Comparison of ENCODE assay signal across 15 mouse cellular contexts in genomic region chr8:126256585-126257391, GRCm38 (mm10). TPM values are rescaled to one million over a fixed set of nuclear protein-coding genes. Genes with fewer than 3 reads are reported as not detected.
DNase-seq lines count a peak whose midpoint lies in the region; ATAC-seq and TF ChIP-seq lines count a peak whose summit lies in the region.
"Had no signal": no experiment of that assay in that cellular context is flagged by ENCODE, and none has a peak within 500 bp of the region (broad histone marks: within the 10 kb centered on the region; RNA-seq: fewer than 3 reads in every experiment).

No protein-coding gene starts in this region.

- H3K27ac ChIP-seq in forebrain, embryonic 12.5 days: no peak overlapping the region
- no peak overlapping the region for H3K27ac ChIP-seq in forebrain, embryonic 16.5 days (ENCODE audit: low read length)
- no peak overlapping the region for H3K27ac ChIP-seq in hindbrain, postnatal 0 days
- H3K27ac ChIP-seq in limb, embryonic 10.5 days: no peak overlapping the region
- H3K27ac ChIP-seq: embryonic facial prominence, embryonic 13.5 days; lung, embryonic 15.5 days; neural tube, embryonic 15.5 days had no signal

- H3K36me3 ChIP-seq in forebrain, embryonic 12.5 days (replicated peaks): no peaks in the 10 kb centered on the region
- H3K36me3 ChIP-seq in forebrain, embryonic 16.5 days (ENCODE audit: control insufficient read depth, insufficient read depth): no peaks in the 10 kb centered on the region
- no peaks in the 10 kb centered on the region for H3K36me3 ChIP-seq in hindbrain, postnatal 0 days (ENCODE audit: insufficient read depth, low read length)
- H3K36me3 ChIP-seq in limb, embryonic 10.5 days: no peaks in the 10 kb centered on the region
- H3K36me3 ChIP-seq: embryonic facial prominence, embryonic 13.5 days; lung, embryonic 15.5 days; neural tube, embryonic 15.5 days had no signal

- DNase-seq in right cerebral cortex, postnatal 14 days: peak; percentile 32
- DNase-seq in right cerebral cortex, adult 18-20 months: no peak
- peak; percentile 79 for DNase-seq in hindbrain, postnatal 0 days (ENCODE audit: low spot score)
- no peak for DNase-seq in lung, adult 2 months
- DNase-seq in spleen, postnatal 14 days (ENCODE audit: low spot score in 2 of 2): no peak
- no peak for DNase-seq in limb, embryonic 10.5 days (ENCODE audit: low spot score)
- DNase-seq: kidney, adult 11 months; thymus, adult 2 months had no signal

- no peak for TF ChIP-seq POLR2A in lung, adult 2 months (IDR thresholded peaks at IDR 0.05; ENCODE audit: borderline replicate concordance, extremely low read depth, low read depth, low read length)

- no peak overlapping the region for H3K9ac ChIP-seq in forebrain, embryonic 12.5 days
- no peak overlapping the region for H3K9ac ChIP-seq in forebrain, embryonic 16.5 days (replicated peaks; ENCODE audit: low read depth, low read length)
- no peak overlapping the region for H3K9ac ChIP-seq in hindbrain, postnatal 0 days (replicated peaks; ENCODE audit: low read length)
- H3K9ac ChIP-seq: embryonic facial prominence, embryonic 13.5 days; lung, embryonic 15.5 days; neural tube, embryonic 15.5 days had no signal

- TF ChIP-seq CTCF in hindbrain, postnatal 0 days (IDR thresholded peaks at IDR 0.05; ENCODE audit: low read depth): peak; percentile 63
- TF ChIP-seq CTCF in lung, adult 2 months (IDR thresholded peaks at IDR 0.05; ENCODE audit: insufficient read depth, low read length): no peak

- no peak overlapping the region for H3K4me3 ChIP-seq in forebrain, embryonic 12.5 days (replicated peaks)
- no peak overlapping the region for H3K4me3 ChIP-seq in forebrain, embryonic 16.5 days (replicated peaks; ENCODE audit: low read length)
- H3K4me3 ChIP-seq in hindbrain, postnatal 0 days (ENCODE audit: low read length): no peak overlapping the region
- H3K4me3 ChIP-seq in lung, adult 2 months (replicated peaks; ENCODE audit: extremely low read depth, low read depth, low read length): no peak overlapping the region
- H3K4me3 ChIP-seq in limb, embryonic 10.5 days: no peak overlapping the region
- H3K4me3 ChIP-seq: embryonic facial prominence, embryonic 13.5 days; lung, embryonic 15.5 days; neural tube, embryonic 15.5 days had no signal

- ATAC-seq in forebrain, embryonic 12.5 days (ENCODE audit: low FRiP score): peak; percentile 55; the same call in 1 of the 2 replicates
- no peak for ATAC-seq in forebrain, embryonic 16.5 days
- ATAC-seq in hindbrain, postnatal 0 days: 0 out of 2 replicates have a peak, but pooled peaks have one; percentile 30

- peaks cover 21% of the 10 kb centered on the region for H3K4me1 ChIP-seq in forebrain, embryonic 12.5 days
- peaks cover 2% of the 10 kb centered on the region; the same call in 1 of the 2 replicates for H3K4me1 ChIP-seq in forebrain, embryonic 16.5 days (replicated peaks; ENCODE audit: control insufficient read depth, insufficient read depth, low read length)
- no peaks in the 10 kb centered on the region; the same call in 1 of the 2 replicates for H3K4me1 ChIP-seq in hindbrain, postnatal 0 days (ENCODE audit: insufficient read depth, low read length)
- H3K4me1 ChIP-seq in lung, adult 2 months (ENCODE audit: control insufficient read depth, insufficient read depth, low read length): no peaks in the 10 kb centered on the region
- 0 out of 2 replicates have a peak, but pooled peaks cover 6% of the 10 kb centered on the region for H3K4me1 ChIP-seq in limb, embryonic 10.5 days
- H3K4me1 ChIP-seq: embryonic facial prominence, embryonic 13.5 days had no signal

- H3K27me3 ChIP-seq in forebrain, embryonic 12.5 days: peaks cover 3% of the 10 kb centered on the region; the same call in 1 of the 2 replicates
- H3K27me3 ChIP-seq in forebrain, embryonic 16.5 days (replicated peaks; ENCODE audit: control insufficient read depth, insufficient read depth, low read length): no peaks in the 10 kb centered on the region
- no peaks in the 10 kb centered on the region for H3K27me3 ChIP-seq in hindbrain, postnatal 0 days (ENCODE audit: insufficient read depth, low read length)
- H3K27me3 ChIP-seq in limb, embryonic 10.5 days (ENCODE audit: low read depth, poor library complexity, severe bottlenecking): peaks cover 22% of the 10 kb centered on the region

- H3K9me3 ChIP-seq in forebrain, embryonic 12.5 days: no peaks in the 10 kb centered on the region
- no peaks in the 10 kb centered on the region for H3K9me3 ChIP-seq in forebrain, embryonic 16.5 days (ENCODE audit: control insufficient read depth, low read length)
- H3K9me3 ChIP-seq in hindbrain, postnatal 0 days (ENCODE audit: low read length): no peaks in the 10 kb centered on the region
- no peaks in the 10 kb centered on the region for H3K9me3 ChIP-seq in limb, embryonic 10.5 days (replicated peaks)
- H3K9me3 ChIP-seq: embryonic facial prominence, embryonic 13.5 days; lung, embryonic 15.5 days; neural tube, embryonic 15.5 days had no signal

- H3K4me2 ChIP-seq in forebrain, embryonic 12.5 days: no peak overlapping the region
- no peak overlapping the region for H3K4me2 ChIP-seq in forebrain, embryonic 16.5 days (ENCODE audit: low read length)
- H3K4me2 ChIP-seq in hindbrain, postnatal 0 days (ENCODE audit: low read depth, low read length): no peak overlapping the region
- H3K4me2 ChIP-seq: embryonic facial prominence, embryonic 13.5 days; lung, embryonic 15.5 days; neural tube, embryonic 15.5 days had no signal

- 21% methylated on average over 9 of the region's 9 CpGs for WGBS in forebrain, embryonic 12.5 days
- WGBS in forebrain, embryonic 16.5 days: 16% methylated on average over 9 of the region's 9 CpGs
- WGBS in hindbrain, postnatal 0 days: 21% methylated on average over 9 of the region's 9 CpGs
- WGBS in lung, adult 2 months: 49% methylated on average over 9 of the region's 9 CpGs
- 53% methylated on average over 9 of the region's 9 CpGs for WGBS in limb, embryonic 10.5 days

RNA-seq across cellular contexts. Expression of gene Slc35f3, which starts 41.6 kb away (rescaled TPM):
- polyA plus RNA-seq in forebrain, embryonic 12.5 days (2016; fragmentation: Nextera tagmentation; extraction: Ambion mirVana): 0.15 TPM in 1 of 2 replicates, not detected in the other
- 1.0 and 1.2 TPM in 2 replicates for polyA plus RNA-seq in forebrain, embryonic 16.5 days (2015; fragmentation: Nextera tagmentation; extraction: Ambion mirVana)
- total RNA-seq in hindbrain, postnatal 0 days (2014; rRNA removed): 3.8 and 6.1 TPM in 2 replicates
- 6.1 and 6.5 TPM in 2 replicates for polyA plus RNA-seq in hindbrain, postnatal 0 days (2015; fragmentation: Nextera tagmentation; extraction: Ambion mirVana)
- 0.35 and 0.91 TPM in 2 replicates for polyA plus RNA-seq in lung, adult 2 months (2012; rRNA removed)
- 0.06 and 0.16 TPM in 2 replicates for polyA plus RNA-seq in limb, embryonic 10.5 days (2016; fragmentation: Nextera tagmentation; extraction: Ambion mirVana)
- total RNA-seq: heart, adult 18-20 months had no signal
- polyA plus RNA-seq: C2C12 had no signal

Comparison
In these comparisons a context has a peak if more than half of its experiments do, and no peak if none do; other contexts are left out.
1. DNase-seq: peak in right cerebral cortex, postnatal 14 days (single experiment) and hindbrain, postnatal 0 days (single experiment); none in right cerebral cortex, adult 18-20 months (single experiment), lung, adult 2 months (single experiment), spleen, postnatal 14 days (0 of 2) and limb, embryonic 10.5 days (single experiment).